In the genomic region with DNA sequence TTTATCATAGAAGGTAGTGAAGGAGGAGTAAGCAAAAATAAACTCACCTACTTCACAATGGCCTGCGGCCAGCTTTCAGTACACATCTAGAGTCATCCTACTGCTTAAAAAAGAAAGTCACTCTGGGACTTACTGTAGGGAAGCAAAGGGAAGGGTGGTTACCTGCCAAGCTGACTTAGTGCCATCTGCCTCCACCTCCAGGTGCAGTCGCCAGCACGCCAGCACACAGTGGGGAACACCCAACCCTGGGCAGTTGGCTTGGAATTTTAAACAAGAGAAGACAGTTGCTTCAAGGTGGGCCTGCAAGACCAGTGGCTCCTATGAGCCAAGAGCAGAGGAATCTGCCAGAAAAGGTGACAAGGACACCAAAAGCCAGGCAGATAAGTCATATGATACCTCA, we compare ENCODE assay signal across 29 mouse cellular contexts. TPM values are rescaled to one million over a fixed set of nuclear protein-coding genes. Genes with fewer than 3 reads are reported as not detected.
DNase-seq lines count a peak whose midpoint lies in the region; ATAC-seq and TF ChIP-seq lines count a peak whose summit lies in the region.
"Had no signal": no experiment of that assay in that cellular context is flagged by ENCODE, and none has a peak within 500 bp of the region (broad histone marks: within the 10 kb centered on the region; RNA-seq: fewer than 3 reads in every experiment).

No protein-coding gene starts in this region.

- intact Hi-C loops in heart, postnatal 36 days (cut with DNase I): no loop called here

- H3K27me3 ChIP-seq in testis, adult 2 months (ENCODE audit: control insufficient read depth, insufficient read depth, low read length): no peaks in the 10 kb centered on the region
- H3K27me3 ChIP-seq: embryonic facial prominence, embryonic 15.5 days; forebrain, embryonic 15.5 days; heart, embryonic 13.5 days; limb, embryonic 13.5 days; liver, embryonic 12.5 days; midbrain, embryonic 12.5 days; stomach, embryonic 15.5 days had no signal

- ATAC-seq in frontal cortex, adult (ENCODE audit: low TSS enrichment): no peak
- ATAC-seq: CD4-positive, CD25-positive, alpha-beta regulatory T cell, adult 4 months; forebrain, embryonic 15.5 days; hindbrain, embryonic 16.5 days; intestine, embryonic 16.5 days; liver, embryonic 12.5 days had no signal

- H3K36me3 ChIP-seq in testis, adult 2 months (ENCODE audit: control insufficient read depth, insufficient read depth, low read length): no peaks in the 10 kb centered on the region
- H3K36me3 ChIP-seq: embryonic facial prominence, embryonic 15.5 days; forebrain, embryonic 15.5 days; heart, embryonic 13.5 days; hindbrain, embryonic 10.5 days; limb, embryonic 13.5 days; liver, embryonic 12.5 days; midbrain, embryonic 12.5 days; stomach, embryonic 15.5 days had no signal

- DNase-seq in heart, adult 18-20 months: peak; percentile 32 to 55
- DNase-seq in heart, postnatal 36 days: no peak
- no peak for DNase-seq in testis, postnatal 14 days (ENCODE audit: low spot score)
- peak; percentile 45 to 69 for DNase-seq in cerebellum, postnatal 10 days
- no peak for DNase-seq in kidney, adult 18-20 months
- DNase-seq: adrenal gland, postnatal 14 days; gastrocnemius, postnatal 14 days; kidney, postnatal 25 days; lung, postnatal 14 days; thymus, adult 2 months; thymus, postnatal 4 days had no signal

- TF ChIP-seq POLR2A in testis, adult 2 months (IDR thresholded peaks at IDR 0.05; ENCODE audit: control insufficient read depth, low read depth, low read length): no peak

- peak overlapping the region; percentile 50 for H3K4me3 ChIP-seq in testis, adult 2 months (ENCODE audit: control insufficient read depth, low read depth, low read length)
- H3K4me3 ChIP-seq: embryonic facial prominence, embryonic 15.5 days; forebrain, embryonic 15.5 days; heart, embryonic 13.5 days; hindbrain, embryonic 10.5 days; limb, embryonic 13.5 days; liver, embryonic 12.5 days; midbrain, embryonic 12.5 days; stomach, embryonic 15.5 days had no signal

- no peak overlapping the region for H3K27ac ChIP-seq in testis, adult 2 months (ENCODE audit: control insufficient read depth, insufficient read depth, low read depth, low read length)
- H3K27ac ChIP-seq: embryonic facial prominence, embryonic 15.5 days; forebrain, embryonic 15.5 days; heart, embryonic 13.5 days; hindbrain, embryonic 10.5 days; limb, embryonic 13.5 days; liver, embryonic 12.5 days; midbrain, embryonic 12.5 days; stomach, embryonic 15.5 days had no signal

- H3K4me1 ChIP-seq in testis, adult 2 months (ENCODE audit: control insufficient read depth, insufficient read depth, low read length): peaks cover 11% of the 10 kb centered on the region
- H3K4me1 ChIP-seq: embryonic facial prominence, embryonic 15.5 days; liver, embryonic 12.5 days had no signal

- no peak for TF ChIP-seq CTCF in testis, adult 2 months (IDR thresholded peaks at IDR 0.05; ENCODE audit: control insufficient read depth, insufficient read depth, insufficient replicate concordance, low read depth, low read length)

RNA-seq across cellular contexts. Expression of gene 1700086D15Rik, which starts 55.6 kb away (rescaled TPM):
- total RNA-seq in heart, adult 18-20 months (2021): not detected
- not detected for total RNA-seq in heart, postnatal 36 days (2021)
- 3.8 and 6.4 TPM in 2 replicates for polyA plus RNA-seq in testis, adult 2 months (2012; rRNA removed)
- total RNA-seq: common myeloid progenitor, adult 5-6 weeks; gastrocnemius, postnatal 14 days; megakaryocyte, adult 5-6 weeks; monocyte, adult 5-6 weeks; neutrophil, adult 5-6 weeks had no signal
- polyA plus RNA-seq: CD4-positive, CD25-positive, alpha-beta regulatory T cell, adult 4 months; embryonic facial prominence, embryonic 15.5 days; hindbrain, embryonic 10.5 days; intestine, embryonic 16.5 days; kidney, embryonic 14.5 days; liver, embryonic 12.5 days; stomach, embryonic 15.5 days; thymus, adult 2 months had no signal

RNA-seq across cellular contexts. Expression of gene Arhgap44, which starts 58.7 kb away (rescaled TPM):
- 10 to 100 TPM; 21.5 to 23.3 TPM for total RNA-seq in heart, adult 18-20 months (2021)
- total RNA-seq in heart, postnatal 36 days (2021): 10 to 100 TPM; 20.8 to 24.3 TPM
- polyA plus RNA-seq in testis, adult 2 months (2012; rRNA removed): 8.6 and 9.8 TPM in 2 replicates
- total RNA-seq: common myeloid progenitor, adult 5-6 weeks; megakaryocyte, adult 5-6 weeks; monocyte, adult 5-6 weeks; neutrophil, adult 5-6 weeks had no signal

Comparison
In these comparisons a context has a peak if more than half of its experiments do, and no peak if none do; other contexts are left out.
1. DNase-seq: peak in heart, adult 18-20 months (2 of 2) and cerebellum, postnatal 10 days (2 of 2); none in heart, postnatal 36 days (0 of 2), testis, postnatal 14 days (single experiment) and kidney, adult 18-20 months (single experiment).